Mouse (Mus musculus) ZHBTc4 (cell line): ENCODE data around the gene Hpcal1.

Experiments used
- DNase-seq: peaks from one replicate; pipeline ENCODE4 v3.0.0-alpha.2; 2011; ENCODE audit warnings: low read depth, low spot score

The Hpcal1 gene

GRCm38 (mm10) chr12:17686116-17686515 is 4.5 kb upstream of the Hpcal1 start:
- DNase-seq, result no peak

GRCm38 (mm10) chr12:17688913-17689312 is 1.7 kb upstream of the Hpcal1 start:
- DNase-seq, result no peak

- peak; percentile 89 for DNase-seq
These were observed 609 bp upstream of the Hpcal1 start for GRCm38 (mm10) chr12:17689931-17690563.

GRCm38 (mm10) chr12:17691320-17691876 is 742 bp downstream of the Hpcal1 start:
- peak; percentile 31 for DNase-seq

- peak; percentile 50 for DNase-seq
These were observed 1.2 kb downstream of the Hpcal1 start for GRCm38 (mm10) chr12:17691891-17692321.

DNA sequence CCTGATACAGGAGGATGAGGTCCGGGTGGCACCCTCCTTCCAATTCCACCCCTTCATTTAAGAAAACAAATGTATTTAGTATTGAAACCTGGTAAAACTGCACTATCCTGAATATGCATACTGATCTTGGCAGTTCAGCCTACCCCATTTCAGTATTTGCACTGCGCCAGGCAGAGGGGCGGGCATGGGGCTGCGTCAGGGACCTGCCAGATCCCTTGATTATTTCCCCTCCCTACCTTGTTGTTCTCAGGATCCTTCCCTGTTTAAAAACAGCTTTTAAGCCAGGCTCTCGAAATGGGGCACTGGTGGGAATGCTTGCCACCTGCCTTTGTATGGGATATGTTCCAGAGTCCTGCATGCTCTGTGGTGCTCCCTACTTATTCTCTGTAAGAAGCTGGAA is 1.7 kb downstream of the Hpcal1 start:
- DNase-seq, result no peak

DNA sequence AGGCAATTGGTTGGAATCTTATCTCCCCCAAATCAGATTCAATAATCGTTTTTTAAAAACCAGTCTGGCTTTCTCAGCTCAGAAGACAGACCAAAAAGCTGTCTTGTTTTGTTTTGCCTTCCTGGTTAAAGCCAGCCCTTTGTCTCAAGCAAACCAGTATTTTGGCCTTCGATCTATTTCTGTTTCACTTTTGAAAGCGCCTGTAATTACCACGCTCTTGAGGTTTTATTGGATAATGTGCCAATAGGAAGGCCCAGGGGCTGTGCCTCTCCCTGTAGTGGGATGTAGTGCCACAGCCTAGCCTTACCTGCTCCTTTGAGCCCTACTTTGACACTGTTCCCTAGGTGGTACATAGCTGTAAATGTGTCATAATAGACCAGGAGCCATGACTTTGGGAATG is 2.3 kb downstream of the Hpcal1 start:
- no peak for DNase-seq

GRCm38 (mm10) chr12:17694589-17695115 is 4.0 kb downstream of the Hpcal1 start:
- no peak for DNase-seq

GRCm38 (mm10) chr12:17696395-17696794 is 5.7 kb downstream of the Hpcal1 start:
- no peak for DNase-seq

GRCm38 (mm10) chr12:17698934-17699333 is 8.3 kb downstream of the Hpcal1 start:
- DNase-seq, result no peak

- DNase-seq, result no peak
These were observed 8.8 kb downstream of the Hpcal1 start for GRCm38 (mm10) chr12:17699480-17699879.

DNA sequence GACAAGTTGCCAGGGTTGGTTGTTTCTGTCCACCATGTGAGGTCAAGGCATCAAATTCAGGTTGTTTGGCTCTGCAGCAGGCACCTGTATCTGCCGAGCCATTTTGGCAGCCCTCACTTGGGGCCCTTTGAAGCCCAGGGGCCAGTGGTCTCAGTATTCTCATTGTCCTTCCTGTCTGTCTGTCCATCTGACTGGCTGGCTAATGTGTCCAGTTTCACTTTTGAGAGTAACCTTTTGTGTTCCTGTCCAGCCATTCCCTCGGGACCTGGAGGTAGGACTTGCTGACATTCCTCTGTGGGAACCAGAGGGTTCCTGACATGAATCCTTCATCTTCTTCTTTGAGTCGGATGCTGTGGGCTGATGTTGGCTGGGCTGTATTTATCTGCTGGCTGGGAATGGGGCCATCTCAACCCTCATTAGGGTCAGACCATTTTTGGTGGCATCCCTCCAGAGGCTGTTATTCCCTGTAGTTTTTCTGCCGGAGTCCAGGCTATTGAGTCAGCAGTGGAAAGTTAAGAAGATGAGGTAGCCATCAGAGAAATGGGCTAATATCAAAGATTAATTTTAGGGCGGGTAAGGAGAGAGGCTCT is 10.6 kb downstream of the Hpcal1 start:
- no peak for DNase-seq

DNA sequence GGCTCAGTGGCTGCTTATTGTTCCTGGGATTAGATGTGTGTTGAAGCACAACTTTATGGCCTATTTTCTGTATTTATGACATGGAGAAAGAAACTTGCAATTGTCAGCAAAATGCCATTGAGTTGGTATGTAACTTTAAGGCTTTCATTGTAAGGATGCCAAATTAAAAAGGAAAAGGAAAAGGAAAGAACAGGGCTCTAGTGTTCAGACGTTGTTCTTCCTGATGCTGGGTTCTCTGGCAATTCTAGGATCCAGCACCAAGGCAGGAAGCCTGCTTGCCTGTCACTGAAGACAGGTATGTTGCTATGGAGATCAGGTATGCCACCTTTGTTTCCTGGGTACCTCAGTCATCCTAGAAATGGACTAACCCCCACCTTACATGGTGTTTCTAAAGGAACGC is 11.1 kb downstream of the Hpcal1 start:
- no peak for DNase-seq

- DNase-seq, result no peak
These were observed 11.7 kb downstream of the Hpcal1 start for GRCm38 (mm10) chr12:17702257-17702943.

DNA sequence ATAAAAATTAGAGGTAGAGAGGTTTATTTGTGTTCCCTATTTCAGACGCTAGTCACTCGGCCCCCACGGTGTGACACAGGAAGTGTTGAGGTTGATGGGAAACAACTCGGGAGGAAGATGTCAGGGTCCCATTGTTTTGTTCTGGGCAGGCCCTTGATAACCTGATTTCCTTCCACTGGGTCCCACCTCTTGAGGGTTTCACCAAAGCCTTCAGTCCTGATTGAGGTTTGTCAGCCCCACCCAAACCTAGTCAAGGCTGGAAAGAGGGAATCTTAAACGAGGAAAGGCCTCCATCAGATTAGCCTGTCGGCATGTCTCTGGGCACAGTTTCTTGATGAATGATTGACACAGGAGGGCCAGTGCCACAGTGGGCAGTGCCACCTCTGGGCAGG is 12.3 kb downstream of the Hpcal1 start:
- peak; percentile 59 for DNase-seq

- DNase-seq, result no peak
These were observed 13.2 kb downstream of the Hpcal1 start for GRCm38 (mm10) chr12:17703866-17704265.

GRCm38 (mm10) chr12:17707472-17707871 is 16.8 kb downstream of the Hpcal1 start:
- no peak for DNase-seq

GRCm38 (mm10) chr12:17709451-17709850 is 18.8 kb downstream of the Hpcal1 start:
- DNase-seq, result peak; percentile 96

DNA sequence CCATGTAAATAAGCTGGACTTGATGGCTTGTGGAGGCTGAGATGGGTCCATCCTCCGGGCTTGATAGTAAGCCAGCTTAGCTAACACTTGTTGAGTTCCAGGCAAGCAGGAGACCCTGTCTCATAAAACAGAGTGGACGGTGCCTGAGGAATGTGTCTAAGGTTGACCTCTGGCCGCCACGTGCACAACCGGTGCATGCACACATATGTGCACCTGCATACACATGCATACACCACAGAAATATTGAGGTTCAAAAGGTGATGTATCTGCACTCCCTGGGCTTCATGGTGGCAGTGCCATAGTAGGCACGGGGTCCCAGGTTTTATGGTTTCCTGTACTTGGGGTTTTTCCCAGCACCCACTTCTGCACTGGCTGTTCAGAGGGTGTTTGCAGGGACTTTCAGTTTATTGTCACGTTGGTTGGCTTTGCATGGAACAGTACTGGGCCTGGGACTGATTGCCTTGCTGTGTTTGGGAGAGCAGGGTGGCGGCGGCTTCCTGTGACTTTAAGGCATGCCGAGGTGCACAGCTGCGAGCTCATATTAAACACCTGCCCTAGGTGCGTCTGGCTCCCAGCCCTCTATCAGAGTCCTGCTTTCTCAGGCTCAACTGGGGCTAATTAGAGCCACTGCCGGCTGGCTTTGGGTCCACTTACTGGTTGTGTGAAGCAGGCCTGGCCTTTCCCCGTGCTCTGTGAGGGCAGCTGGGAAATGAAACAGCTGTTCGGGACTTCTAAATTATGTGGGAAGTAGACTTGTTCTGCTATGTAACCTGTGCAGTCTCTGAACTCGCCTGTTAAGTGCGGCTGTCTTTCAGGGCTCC is 19.5 kb downstream of the Hpcal1 start:
- no peak for DNase-seq

DNA sequence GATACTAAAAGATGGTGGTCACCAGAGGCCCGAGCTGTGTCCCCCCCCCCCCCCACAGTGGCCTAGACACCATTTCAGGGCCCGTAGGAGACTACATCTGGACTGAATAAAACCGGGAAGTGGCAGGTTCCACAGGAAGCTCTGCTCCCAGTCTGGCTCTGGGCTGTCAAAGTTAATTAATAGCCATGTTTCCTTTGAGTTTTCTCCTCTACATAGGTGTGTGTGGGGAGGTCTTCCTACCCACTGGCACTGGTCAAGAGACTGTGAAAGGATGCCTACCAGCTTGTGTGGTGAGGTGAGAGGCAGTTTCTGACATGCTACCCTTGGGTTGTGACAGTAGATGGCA is 20.1 kb downstream of the Hpcal1 start:
- no peak for DNase-seq

GRCm38 (mm10) chr12:17711731-17712388 is 21.2 kb downstream of the Hpcal1 start:
- DNase-seq, result no peak
